ENCODE assay signal across 10 mouse cellular contexts in the genomic region with DNA sequence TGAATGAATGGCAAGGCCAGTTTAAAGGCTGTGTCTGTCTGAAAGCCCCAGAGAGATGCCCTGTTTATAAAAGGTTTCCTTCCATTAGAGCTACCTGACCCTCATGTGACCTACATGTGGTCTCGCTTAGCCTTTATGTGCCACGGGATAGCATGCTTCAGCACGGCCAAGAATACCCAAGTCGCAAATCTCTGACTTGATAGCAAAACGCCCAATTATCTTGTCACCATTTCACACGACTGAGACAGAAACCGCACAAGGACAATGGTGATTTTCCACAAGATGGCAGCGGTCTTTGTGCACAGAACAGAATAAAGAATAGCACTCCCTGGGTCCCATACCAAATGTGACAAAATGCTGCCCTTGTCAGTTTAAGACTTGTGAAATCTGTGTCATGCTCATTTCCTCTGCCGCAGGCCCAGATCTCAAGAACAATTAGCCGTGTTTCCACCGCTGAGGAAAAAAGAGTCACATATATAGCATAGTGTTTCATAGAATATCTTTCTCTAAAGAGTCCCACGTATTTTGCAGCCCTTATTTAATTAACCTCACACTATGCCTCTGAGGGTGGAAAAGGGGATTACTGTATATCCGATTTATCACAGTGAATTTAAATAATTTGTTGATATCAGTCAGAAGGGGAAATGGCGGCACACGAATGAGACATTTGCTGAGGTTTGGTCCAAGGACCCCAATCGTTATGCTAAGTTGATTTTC.
A peak's percentile ranks its signal among the peaks of the same experiment; 100 is the strongest.
DNase-seq lines count a peak whose midpoint lies in the region; ATAC-seq and TF ChIP-seq lines count a peak whose summit lies in the region.
"Had no signal": no experiment of that assay in that cellular context is flagged by ENCODE, and none has a peak within 500 bp of the region (broad histone marks: within the 10 kb centered on the region; RNA-seq: fewer than 3 reads in every experiment).

No protein-coding gene starts in this region.

- no peaks in the 10 kb centered on the region for H3K36me3 ChIP-seq in forebrain, embryonic 15.5 days
- no peaks in the 10 kb centered on the region for H3K36me3 ChIP-seq in limb, embryonic 10.5 days
- H3K36me3 ChIP-seq in neural tube, embryonic 12.5 days = no peaks in the 10 kb centered on the region
- H3K36me3 ChIP-seq in intestine, postnatal 0 days (ENCODE audit: control insufficient read depth, insufficient read depth) = no peaks in the 10 kb centered on the region

- H3K4me2 ChIP-seq in forebrain, embryonic 15.5 days (replicated peaks) = no peak overlapping the region
- H3K4me2 ChIP-seq in neural tube, embryonic 12.5 days (replicated peaks) = no peak overlapping the region; the same call in 1 of the 2 replicates
- H3K4me2 ChIP-seq in intestine, postnatal 0 days (replicated peaks; ENCODE audit: low read depth) = no peak overlapping the region

- H3K27ac ChIP-seq in forebrain, embryonic 15.5 days (replicated peaks) = 0 out of 2 replicates have a peak overlapping the region, but pooled peaks have one; percentile 29
- H3K27ac ChIP-seq in limb, embryonic 10.5 days = no peak overlapping the region
- H3K27ac ChIP-seq in neural tube, embryonic 12.5 days = no peak overlapping the region
- no peak overlapping the region for H3K27ac ChIP-seq in intestine, postnatal 0 days (ENCODE audit: low read depth, low read length)

- peak; percentile 83 for DNase-seq in embryo, embryonic 11 days
- DNase-seq in limb, embryonic 10.5 days (ENCODE audit: low spot score) = peak; percentile 53
- no peak for DNase-seq in adrenal gland, postnatal 14 days
- DNase-seq in layer of hippocampus, postnatal 14 days (ENCODE audit: low spot score in 2 of 2) = no peak
- no peak for DNase-seq in gastrocnemius, adult 18-20 months (ENCODE audit: low spot score)
- DNase-seq: kidney, adult 2 months; liver, postnatal 0 days had no signal

- WGBS in forebrain, embryonic 15.5 days = 39% methylated on average over 16 of the region's 16 CpGs
- 47% methylated on average over 16 of the region's 16 CpGs for WGBS in limb, embryonic 10.5 days
- 25% methylated on average over 16 of the region's 16 CpGs for WGBS in neural tube, embryonic 12.5 days
- WGBS in intestine, postnatal 0 days = 80% methylated on average over 16 of the region's 16 CpGs

- peak; percentile 72 for ATAC-seq in forebrain, embryonic 15.5 days (replicated peaks)
- peak; percentile 73 for ATAC-seq in neural tube, embryonic 12.5 days (ENCODE audit: low FRiP score, low read depth)
- no peak for ATAC-seq in intestine, postnatal 0 days
- ATAC-seq: liver, postnatal 0 days had no signal

- no peaks in the 10 kb centered on the region for H3K27me3 ChIP-seq in forebrain, embryonic 15.5 days
- peaks cover 11% of the 10 kb centered on the region; the same call in 1 of the 2 replicates for H3K27me3 ChIP-seq in limb, embryonic 10.5 days (ENCODE audit: low read depth, poor library complexity, severe bottlenecking)
- no peaks in the 10 kb centered on the region for H3K27me3 ChIP-seq in neural tube, embryonic 12.5 days (replicated peaks)
- no peaks in the 10 kb centered on the region for H3K27me3 ChIP-seq in intestine, postnatal 0 days (replicated peaks; ENCODE audit: control insufficient read depth, insufficient read depth, low read length)

- H3K9me3 ChIP-seq in forebrain, embryonic 15.5 days = no peaks in the 10 kb centered on the region
- no peaks in the 10 kb centered on the region for H3K9me3 ChIP-seq in limb, embryonic 10.5 days (replicated peaks)
- H3K9me3 ChIP-seq in neural tube, embryonic 12.5 days = no peaks in the 10 kb centered on the region
- no peaks in the 10 kb centered on the region for H3K9me3 ChIP-seq in intestine, postnatal 0 days (ENCODE audit: control insufficient read depth)

- H3K4me3 ChIP-seq in forebrain, embryonic 15.5 days = no peak overlapping the region
- no peak overlapping the region for H3K4me3 ChIP-seq in limb, embryonic 10.5 days
- no peak overlapping the region for H3K4me3 ChIP-seq in neural tube, embryonic 12.5 days
- H3K4me3 ChIP-seq in intestine, postnatal 0 days (ENCODE audit: low read depth, low read length) = no peak overlapping the region

- no peak overlapping the region for H3K9ac ChIP-seq in forebrain, embryonic 15.5 days (replicated peaks)
- H3K9ac ChIP-seq in neural tube, embryonic 12.5 days = no peak overlapping the region
- no peak overlapping the region for H3K9ac ChIP-seq in intestine, postnatal 0 days (ENCODE audit: low read depth, low read length)
- H3K9ac ChIP-seq: liver, postnatal 0 days had no signal

- H3K4me1 ChIP-seq in forebrain, embryonic 15.5 days = peaks cover 6% of the 10 kb centered on the region; the same call in 1 of the 2 replicates
- H3K4me1 ChIP-seq in limb, embryonic 10.5 days = peaks cover 9% of the 10 kb centered on the region; the same call in 1 of the 2 replicates
- no peaks in the 10 kb centered on the region for H3K4me1 ChIP-seq in neural tube, embryonic 12.5 days
- H3K4me1 ChIP-seq in intestine, postnatal 0 days (replicated peaks; ENCODE audit: control insufficient read depth, insufficient read depth, low read length) = no peaks in the 10 kb centered on the region

- no peak for TF ChIP-seq CTCF in intestine, postnatal 0 days (IDR thresholded peaks at IDR 0.05; ENCODE audit: low read depth)

Comparison
In these comparisons a context has a peak if more than half of its experiments do, and no peak if none do; other contexts are left out.
1. DNase-seq: peak in embryo, embryonic 11 days (single experiment) and limb, embryonic 10.5 days (single experiment); none in adrenal gland, postnatal 14 days (single experiment), layer of hippocampus, postnatal 14 days (0 of 2) and gastrocnemius, adult 18-20 months (single experiment).